Comparison of ENCODE assay signal across 8 mouse cellular contexts in genomic region chr2:152332101-152332825, GRCm38 (mm10). TPM values are rescaled to one million over a fixed set of nuclear protein-coding genes. Genes with fewer than 3 reads are reported as not detected.
A peak's percentile ranks its signal among the peaks of the same experiment; 100 is the strongest.
DNase-seq lines count a peak whose midpoint lies in the region; ATAC-seq and TF ChIP-seq lines count a peak whose summit lies in the region.

Rbck1 (minus strand) TSS chr2:152332653.

- H3K4me2 ChIP-seq in forebrain, embryonic 15.5 days (replicated peaks), result peak within 1 kb of the TSS; percentile 71

- peak; percentile 95 for DNase-seq in ES-CJ7 (ENCODE audit: low read depth, low spot score)
- peak; percentile 84 for DNase-seq in heart, postnatal 25 days (ENCODE audit: low spot score)
- DNase-seq in layer of hippocampus, adult 18-20 months (ENCODE audit: low spot score in 2 of 2), result peak; percentile 82 to 89
- peak; percentile 92 for DNase-seq in lung, adult 2 months
- peak; percentile 75 to 86 for DNase-seq in thymus, adult 18-20 months

- H3K27me3 ChIP-seq in forebrain, embryonic 15.5 days, result no peaks in the 10 kb centered on the region

- H3K9ac ChIP-seq in forebrain, embryonic 15.5 days (replicated peaks), result peak within 1 kb of the TSS; percentile 94

- peak within 1 kb of the TSS; percentile 84 for H3K27ac ChIP-seq in forebrain, embryonic 15.5 days (replicated peaks)

- intact Hi-C loops in heart, postnatal 25 days (cut with DNase I), result loop anchor here (2.0 to 5.0 kb wide), 2 partner anchors 37 to 105 kb away; partner anchors contain the start of gene Csnk2a1

- H3K4me1 ChIP-seq in forebrain, embryonic 15.5 days, result peaks cover 20% of the 10 kb centered on the region
- peaks cover 4% of the 10 kb centered on the region; the same call in 1 of the 2 replicates for H3K4me1 ChIP-seq in lung, adult 2 months (ENCODE audit: control insufficient read depth, insufficient read depth, low read length)

- peak; percentile 77; the same call in 1 of the 2 replicates for TF ChIP-seq POLR2A in lung, adult 2 months (IDR thresholded peaks at IDR 0.05; ENCODE audit: borderline replicate concordance, extremely low read depth, low read depth, low read length)

- H3K9me3 ChIP-seq in forebrain, embryonic 15.5 days, result no peaks in the 10 kb centered on the region

- H3K36me3 ChIP-seq in forebrain, embryonic 15.5 days, result peaks cover 12% of the 10 kb centered on the region

- ATAC-seq in cerebellum, adult (ENCODE audit: insufficient number of reproducible peaks, low FRiP score, low TSS enrichment), result peak; percentile 97
- peak; percentile 94 for ATAC-seq in forebrain, embryonic 15.5 days (replicated peaks)
- peak; percentile 87 for ATAC-seq in neutrophil, adult 5-6 weeks (ENCODE audit: extremely low read depth, insufficient number of reproducible peaks, low FRiP score, poor library complexity, severe bottlenecking)

- peak within 1 kb of the TSS; percentile 79 for H3K4me3 ChIP-seq in forebrain, embryonic 15.5 days
- H3K4me3 ChIP-seq in lung, adult 2 months (replicated peaks; ENCODE audit: extremely low read depth, low read depth, low read length), result peak within 1 kb of the TSS; percentile 80

- TF ChIP-seq CTCF in lung, adult 2 months (IDR thresholded peaks at IDR 0.05; ENCODE audit: insufficient read depth, low read length), result no peak

- WGBS in forebrain, embryonic 15.5 days, result under 1% methylated on average over 54 of the region's 54 CpGs
- under 1% methylated on average over 54 of the region's 54 CpGs for WGBS in lung, adult 2 months

RNA-seq across cellular contexts. Expression of gene Rbck1, which starts in this region (rescaled TPM):
- 102 and 105 TPM in 2 replicates for polyA plus RNA-seq in forebrain, embryonic 15.5 days (2015; fragmentation: Nextera tagmentation; extraction: Ambion mirVana)
- total RNA-seq in heart, postnatal 25 days (2021), result 10 to 100 TPM; 51.9 to 55.9 TPM
- 100 to 1,000 TPM; 100 to 110 TPM for total RNA-seq in layer of hippocampus, adult 18-20 months (2021)
- polyA plus RNA-seq in lung, adult 2 months (2012; rRNA removed), result 268 and 356 TPM in 2 replicates
- total RNA-seq in neutrophil, adult 5-6 weeks (2017), result 90.7 and 112 TPM in 2 replicates

Comparison
In these comparisons a context has a peak if more than half of its experiments do, and no peak if none do; other contexts are left out.
1. Peak in every context shown above with its lines: DNase-seq, ATAC-seq, H3K4me3 ChIP-seq and H3K27ac ChIP-seq.